Mouse (Mus musculus): ENCODE data around the gene Dock10.

Dock10 gene

GRCm38 (mm10) chr1:80656389-80656788 lies 101.9 kb downstream of the Dock10 start:
- no peak for DNase-seq (ENCODE audit: low spot score in 2 of 2)

DNA sequence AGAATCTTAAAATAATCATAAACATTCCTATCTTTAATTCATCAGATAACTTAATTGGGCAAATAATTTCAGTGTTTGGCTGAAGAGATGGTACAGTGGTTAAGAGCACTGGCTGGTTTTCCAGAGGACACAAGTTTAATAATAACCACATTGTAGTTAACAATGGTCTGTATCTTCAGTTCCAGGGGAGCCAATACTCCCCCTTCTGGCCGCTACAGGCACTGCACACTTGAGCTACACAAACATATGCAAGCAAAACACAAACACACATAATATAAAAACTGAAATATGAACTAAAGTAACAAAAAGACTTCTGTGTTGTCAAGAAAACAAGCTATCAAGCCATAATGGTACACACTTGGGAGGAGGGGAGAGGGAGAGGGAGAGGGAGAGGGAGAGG lies 102.5 kb downstream of the Dock10 start:
- no peak for DNase-seq (ENCODE audit: low spot score in 2 of 2)

- DNase-seq (ENCODE audit: low spot score in 2 of 2): no peak
Observed at GRCm38 (mm10) chr1:80655195-80655594, 103.1 kb downstream of the Dock10 start.

DNA sequence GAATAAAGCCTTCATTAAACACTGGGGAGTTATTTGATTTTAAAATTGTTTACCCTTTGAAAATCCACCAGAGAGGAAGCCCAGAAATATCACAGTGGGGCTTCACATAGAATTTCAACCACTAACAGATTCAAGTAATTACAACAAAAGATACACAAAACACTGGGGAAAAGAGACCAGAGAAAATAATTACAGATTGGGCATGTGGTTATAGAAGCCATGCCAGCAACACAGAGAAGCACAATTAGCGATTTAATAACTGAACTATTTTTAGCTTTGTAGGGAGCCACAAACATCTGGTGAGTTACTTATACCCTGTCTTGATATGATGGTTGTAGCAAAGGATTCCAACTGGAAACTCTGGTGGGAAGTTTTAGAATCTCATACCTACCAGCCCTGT lies 104.2 kb downstream of the Dock10 start:
- no peak for DNase-seq (ENCODE audit: low spot score in 2 of 2)

GRCm38 (mm10) chr1:80652803-80653202 lies 105.5 kb downstream of the Dock10 start:
- DNase-seq (ENCODE audit: low spot score in 2 of 2): no peak

GRCm38 (mm10) chr1:80652083-80652482 lies 106.2 kb downstream of the Dock10 start:
- DNase-seq (ENCODE audit: low spot score in 2 of 2): no peak

GRCm38 (mm10) chr1:80646602-80647001 lies 111.7 kb downstream of the Dock10 start:
- DNase-seq (ENCODE audit: low spot score in 2 of 2): no peak

- no peak for DNase-seq (ENCODE audit: low spot score in 2 of 2)
Observed at GRCm38 (mm10) chr1:80643866-80644451, 114.4 kb downstream of the Dock10 start.

GRCm38 (mm10) chr1:80641832-80642231 lies 116.5 kb downstream of the Dock10 start:
- DNase-seq (ENCODE audit: low spot score in 2 of 2): no peak

DNA sequence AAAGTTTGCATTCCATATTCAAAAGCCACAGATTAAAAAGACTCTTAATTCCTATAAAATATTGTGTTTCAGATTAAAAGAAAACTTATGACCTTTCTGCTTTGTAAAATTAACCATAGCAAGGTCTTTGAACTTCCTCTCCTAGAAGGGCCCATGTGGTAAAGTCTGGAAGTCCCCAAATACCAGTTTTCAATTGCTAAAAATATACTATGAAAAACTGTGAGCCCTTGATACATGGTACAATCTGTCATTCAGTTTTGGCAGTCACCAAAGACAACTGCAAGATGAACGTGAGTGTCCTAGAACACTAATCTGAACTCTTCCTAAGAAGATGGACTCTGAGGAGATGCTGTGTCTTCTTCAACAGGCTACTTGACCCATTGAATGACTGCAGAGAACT lies 117.0 kb downstream of the Dock10 start:
- no peak for DNase-seq (ENCODE audit: low spot score in 2 of 2)

DNA sequence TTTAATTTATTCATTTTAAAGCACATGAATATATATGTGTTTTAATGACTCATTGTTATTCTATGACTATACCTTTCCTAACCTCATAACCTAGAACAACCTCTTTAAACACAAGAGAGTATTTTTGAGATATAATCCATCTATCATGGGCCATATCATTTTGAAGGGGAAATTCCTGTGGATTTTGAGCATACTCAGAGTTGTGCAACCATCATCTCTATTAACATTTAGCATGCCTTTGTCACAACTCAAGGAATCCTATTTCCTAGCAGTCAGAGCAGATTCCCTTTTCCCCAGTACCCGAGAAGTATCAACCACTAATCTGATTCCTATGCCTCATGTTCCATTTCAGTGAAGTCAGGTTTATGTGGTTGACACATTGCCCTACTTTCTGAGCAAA lies 118.8 kb downstream of the Dock10 start:
- DNase-seq (ENCODE audit: low spot score in 2 of 2): no peak

DNA sequence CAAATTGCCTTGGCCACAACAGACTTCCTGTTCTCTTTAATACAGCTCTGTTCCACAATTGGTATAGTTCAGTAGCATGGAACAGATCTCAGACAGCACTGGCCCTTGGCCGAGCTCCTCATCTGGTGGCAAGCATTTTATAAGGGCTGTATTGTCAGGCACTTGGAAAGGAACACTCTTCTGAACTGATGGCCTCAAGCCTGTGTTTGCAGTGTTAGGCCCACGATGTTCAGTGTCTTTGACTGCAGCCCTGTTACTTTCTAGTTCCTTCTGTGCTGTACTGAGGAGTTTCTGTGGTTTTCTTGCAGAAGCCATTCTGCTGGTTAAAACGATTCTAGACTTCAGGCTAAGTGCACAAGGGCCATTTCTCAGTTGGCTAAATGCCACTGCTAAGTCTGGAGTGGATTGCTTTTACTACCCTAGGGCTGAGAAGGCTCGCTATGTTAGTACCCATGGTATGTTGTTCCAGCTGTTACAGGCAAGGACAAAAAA lies 121.1 kb downstream of the Dock10 start:
- peak; percentile 22 to 40 for DNase-seq (ENCODE audit: low spot score in 2 of 2)

DNA sequence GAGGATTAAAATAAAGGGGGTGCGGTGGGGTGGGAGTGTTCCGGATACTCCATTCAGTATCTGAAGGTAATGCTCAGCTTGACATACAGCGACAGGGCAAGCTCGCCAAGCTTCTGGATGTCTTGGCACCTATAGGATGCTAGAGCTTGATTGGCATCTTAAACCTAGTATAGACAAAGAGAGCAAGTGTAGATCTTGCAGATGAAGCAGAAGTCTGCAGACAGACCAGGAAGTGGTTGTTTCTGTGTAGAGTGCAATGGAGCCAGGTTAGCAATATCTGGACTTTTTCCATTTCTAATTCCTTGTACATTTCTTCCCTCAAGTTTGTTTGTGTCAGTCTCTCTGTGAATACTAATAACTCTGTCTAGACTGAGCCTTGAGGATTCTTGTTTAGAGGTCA lies 122.5 kb downstream of the Dock10 start:
- DNase-seq (ENCODE audit: low spot score in 2 of 2): no peak

- no peak for DNase-seq (ENCODE audit: low spot score in 2 of 2)
Observed at GRCm38 (mm10) chr1:80633536-80633935, 124.8 kb downstream of the Dock10 start.

GRCm38 (mm10) chr1:80630179-80631149 lies 127.9 kb downstream of the Dock10 start:
- no peak for DNase-seq (ENCODE audit: low spot score in 2 of 2)

GRCm38 (mm10) chr1:80628054-80628453 lies 130.3 kb downstream of the Dock10 start:
- no peak for DNase-seq (ENCODE audit: low spot score in 2 of 2)

DNA sequence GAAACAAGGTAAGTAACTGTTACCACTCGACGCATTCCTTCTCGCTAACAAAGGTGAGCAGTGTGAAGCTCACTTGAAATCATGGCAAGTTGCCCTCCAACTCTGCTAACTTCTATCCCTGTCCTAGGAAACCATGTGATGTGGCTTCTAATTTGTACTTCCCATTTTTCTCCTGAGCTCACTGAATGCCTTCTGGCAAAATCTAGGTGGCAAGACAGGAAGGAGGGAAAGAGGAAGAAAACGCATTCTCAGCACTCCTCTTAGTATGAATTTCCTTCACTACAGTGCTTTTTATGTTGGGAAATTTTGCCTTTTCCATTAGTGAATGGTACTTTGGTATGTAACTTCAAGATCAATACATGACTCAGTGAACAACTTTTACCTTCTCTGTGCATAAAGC lies 131.5 kb downstream of the Dock10 start:
- DNase-seq (ENCODE audit: low spot score in 2 of 2): no peak

DNA sequence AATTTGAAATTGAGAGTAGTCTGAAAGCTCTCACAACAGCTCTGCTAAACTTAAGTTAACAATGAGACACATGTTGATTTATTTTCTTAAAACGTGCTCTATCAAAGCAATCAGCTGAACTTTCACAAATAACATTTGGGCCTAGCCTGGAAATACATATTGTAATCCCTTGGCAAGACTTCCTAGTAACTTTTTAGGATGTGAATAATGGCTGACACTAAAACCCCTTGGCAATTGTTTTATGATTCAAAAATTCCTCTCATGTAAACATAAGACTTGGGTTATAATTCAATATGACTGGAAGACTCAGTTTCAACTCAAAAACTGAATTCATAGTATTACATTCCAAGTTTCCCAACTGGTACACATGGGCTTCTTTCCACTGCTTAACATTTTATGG lies 133.0 kb downstream of the Dock10 start:
- no peak for DNase-seq (ENCODE audit: low spot score in 2 of 2)

- no peak for DNase-seq (ENCODE audit: low spot score in 2 of 2)
Observed at GRCm38 (mm10) chr1:80624552-80624951, 133.8 kb downstream of the Dock10 start.

GRCm38 (mm10) chr1:80622646-80623045 lies 135.7 kb downstream of the Dock10 start:
- DNase-seq (ENCODE audit: low spot score in 2 of 2): no peak

DNA sequence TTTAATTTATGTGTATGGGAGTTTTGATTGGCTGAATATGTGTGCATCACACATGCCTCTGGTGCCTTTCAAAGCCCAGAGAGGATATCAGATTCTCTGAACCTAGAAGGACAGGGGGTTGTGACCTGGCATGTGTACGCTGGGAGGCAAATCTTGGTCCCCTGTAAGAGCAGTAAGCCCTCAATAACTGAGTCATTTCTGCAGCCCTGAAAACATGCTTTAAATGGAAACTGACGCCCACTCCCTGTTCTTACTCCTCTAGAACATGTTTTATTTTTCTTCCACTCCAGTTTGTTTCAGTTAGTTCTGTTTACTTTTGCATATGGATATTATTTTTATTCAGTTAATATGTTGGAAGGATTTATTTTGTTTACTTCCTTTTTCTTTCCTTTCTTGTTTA lies 139.2 kb downstream of the Dock10 start:
- no peak for DNase-seq (ENCODE audit: low spot score in 2 of 2)

DNA sequence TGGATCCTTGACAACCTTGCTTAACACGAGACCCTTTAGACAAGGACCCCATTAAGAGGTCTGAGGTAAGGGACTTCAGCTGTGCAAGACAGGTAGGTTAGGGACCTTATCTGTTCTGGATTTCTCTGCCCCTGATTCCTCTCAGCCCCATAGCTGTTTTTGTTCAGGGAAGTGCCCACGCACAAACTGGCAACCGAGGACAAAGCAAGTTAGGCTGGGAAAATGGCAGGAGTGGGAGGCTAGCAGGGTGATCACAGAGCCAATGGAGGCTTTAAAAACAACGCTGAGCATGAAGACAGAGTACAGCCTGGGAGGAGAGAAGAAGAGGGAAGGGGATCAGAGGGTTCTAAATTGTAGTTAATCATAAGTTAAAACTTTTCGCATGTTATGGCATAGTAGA lies 141.7 kb downstream of the Dock10 start:
- DNase-seq (ENCODE audit: low spot score in 2 of 2): no peak

GRCm38 (mm10) chr1:80614750-80615149 lies 143.6 kb downstream of the Dock10 start:
- DNase-seq (ENCODE audit: low spot score in 2 of 2): no peak

Measured in natural killer cell, adult 2 months (primary cell).